Mouse (Mus musculus) limb, embryonic 12.5 days (tissue): ENCODE measurements around the gene Ssbp1. TPM values are rescaled to one million over a fixed set of nuclear protein-coding genes. Genes with fewer than 3 reads are reported as not detected.

Source experiments
- ATAC-seq: fragments of 200-750 bp; cut with Nextera tagmentation; 2 replicates; pipeline ENCODE4 v1.8.0; 2017; ENCODE audit warnings: low read depth, moderate TSS enrichment; ENCODE audit not compliant: insufficient number of reproducible peaks, insufficient read depth, low FRiP score, low TSS enrichment
- H3K27ac ChIP-seq: fragments of 300-500 bp; sonication (generic); 2 replicates; pipeline ENCODE4 v1.5.1; 2016; ENCODE audit warnings: mild to moderate bottlenecking, moderate library complexity
- H3K27me3 ChIP-seq: fragments of 300-500 bp; sonication (generic); 2 replicates; pipeline ENCODE4 v1.6.1; 2016; ENCODE audit warnings: mild to moderate bottlenecking, moderate library complexity
- H3K36me3 ChIP-seq: fragments of 300-500 bp; sonication (generic); 2 replicates; pipeline ENCODE4 v1.6.1; 2016; ENCODE audit warnings: mild to moderate bottlenecking, moderate library complexity
- H3K4me1 ChIP-seq: fragments of 300-500 bp; sonication (generic); replicated peaks from 2 replicates; pipeline ENCODE4 v1.6.1; 2016
- H3K4me2 ChIP-seq: fragments of 300-500 bp; sonication (generic); 2 replicates; pipeline ENCODE4 v1.6.1; 2016; ENCODE audit warnings: mild to moderate bottlenecking, moderate library complexity
- H3K4me3 ChIP-seq: fragments of 300-500 bp; sonication (generic); replicated peaks from 2 replicates; pipeline ENCODE4 v1.5.1; 2016; ENCODE audit warnings: mild to moderate bottlenecking
- H3K9ac ChIP-seq: fragments of 300-500 bp; sonication (generic); replicated peaks from 2 replicates; pipeline ENCODE4 v1.6.1; 2016; ENCODE audit warnings: mild to moderate bottlenecking, moderate library complexity
- H3K9me3 ChIP-seq: fragments of 300-500 bp; sonication (generic); 2 replicates; pipeline ENCODE4 v1.6.1; 2016; ENCODE audit warnings: mild to moderate bottlenecking, moderate library complexity
- WGBS: fragments of 180-500 bp; shearing (Covaris S2); methylation state at CpG from one replicate; pipeline ENCODE4 v1.1.7; 2016; 5-methylcytosine and 5-hydroxymethylcytosine counted together
- polyA plus RNA-seq: library from polyadenylated mRNA; unstranded; fragments of >200 nt; fragmentation: Nextera tagmentation; extraction: Ambion mirVana; gene quantifications from 2 replicates; pipeline ENCODE4 v1.2.1, GENCODE M21; 2016

Ssbp1 gene
- polyA plus RNA-seq, 1 experiment from 2014 or later, result 197 TPM

- ATAC-seq, result no peak
- Histone ChIP-seq H3K9me3 (no peaks in the 10 kb centered on the region), H3K27me3 (peaks cover 14% of the 10 kb centered on the region), H3K27ac (no peak overlapping the region), H3K4me1 (peaks cover 17% of the 10 kb centered on the region), H3K4me2 (peak overlapping the region; percentile 87), H3K4me3 (peak overlapping the region; percentile 79), H3K36me3 (no peaks in the 10 kb centered on the region), H3K9ac (peak overlapping the region; percentile 89)
- WGBS, result 12% methylated on average over 7 of the region's 7 CpGs
Measured at GRCm38 (mm10) chr6:40434697-40435096, 36.5 kb upstream of the Ssbp1 start.

DNA sequence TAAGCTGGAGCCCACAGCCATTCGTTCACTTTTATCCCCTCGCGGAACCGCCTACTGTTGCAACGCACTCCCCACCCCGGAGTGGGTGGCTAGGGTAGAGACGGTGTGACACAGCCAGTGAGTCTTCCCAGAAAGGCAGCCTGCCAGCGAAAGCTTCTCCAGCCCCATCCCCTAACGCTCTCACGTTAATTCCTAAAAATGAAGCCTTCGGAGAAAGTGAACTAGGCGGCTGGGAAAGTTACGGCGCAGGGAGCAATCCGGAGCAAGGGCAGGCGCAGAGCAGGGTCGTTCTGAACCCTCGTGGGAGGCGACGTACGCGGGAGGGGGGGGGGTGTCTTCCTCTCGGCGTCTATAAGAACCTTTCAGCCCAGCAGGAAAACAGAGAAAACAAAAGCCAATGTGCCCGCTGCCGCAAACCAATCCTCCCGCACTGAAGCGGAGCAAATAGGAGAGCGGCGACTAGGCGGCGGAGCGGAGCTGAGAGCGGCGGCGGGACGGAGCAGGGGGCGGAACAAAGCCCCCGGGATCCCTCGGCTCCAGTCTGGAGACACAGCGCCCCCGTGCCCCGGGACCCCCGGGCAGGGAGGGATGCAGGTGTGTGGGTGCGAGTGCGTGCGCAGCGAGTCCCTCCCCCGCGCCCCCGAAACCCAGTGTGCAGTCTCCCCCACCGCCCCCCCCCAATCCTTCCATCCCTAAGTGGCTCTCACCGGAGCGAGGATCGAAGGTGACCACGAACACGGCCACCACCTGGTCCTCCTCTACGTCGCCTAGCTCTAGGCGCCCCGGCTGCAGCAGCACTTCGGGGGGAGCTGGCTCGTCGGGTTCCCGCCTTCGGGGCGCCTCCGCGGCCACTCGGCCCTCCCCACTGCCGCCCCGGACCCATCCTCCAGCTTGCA lies 35.8 kb upstream of the Ssbp1 start:
- no peaks in the 10 kb centered on the region for H3K9me3 ChIP-seq
- peaks cover 19% of the 10 kb centered on the region for H3K27me3 ChIP-seq
- peak overlapping the region; percentile 87 for H3K4me2 ChIP-seq
- peaks cover 17% of the 10 kb centered on the region for H3K4me1 ChIP-seq
- no peaks in the 10 kb centered on the region for H3K36me3 ChIP-seq
- ATAC-seq, result peak; percentile 71
- WGBS, result under 1% methylated on average over 64 of the region's 72 CpGs
- H3K4me3 ChIP-seq, result peak overlapping the region; percentile 79
- H3K27ac ChIP-seq, result peak overlapping the region; percentile 67; the same call in 1 of the 2 replicates
- H3K9ac ChIP-seq, result peak overlapping the region; percentile 89

- H3K4me1 ChIP-seq, result peaks cover 17% of the 10 kb centered on the region
- H3K4me3 ChIP-seq, result peak within 1 kb of the TSS; percentile 79
- 1% methylated on average over 32 of the region's 38 CpGs for WGBS
- H3K9ac ChIP-seq, result peak within 1 kb of the TSS; percentile 89
- peak; percentile 85 for ATAC-seq
- peaks cover 25% of the 10 kb centered on the region for H3K27me3 ChIP-seq
- peak within 1 kb of the TSS; percentile 67; the same call in 1 of the 2 replicates for H3K27ac ChIP-seq
- no peaks in the 10 kb centered on the region for H3K9me3 ChIP-seq
- no peaks in the 10 kb centered on the region for H3K36me3 ChIP-seq
- H3K4me2 ChIP-seq, result peak within 1 kb of the TSS; percentile 87
Measured at GRCm38 (mm10) chr6:40436047-40436483, 35.1 kb upstream of the Ssbp1 start, which contains the start of gene E330009J07Rik. Gene E330009J07Rik, minus strand, starts transcription at chr6:40436135.

DNA sequence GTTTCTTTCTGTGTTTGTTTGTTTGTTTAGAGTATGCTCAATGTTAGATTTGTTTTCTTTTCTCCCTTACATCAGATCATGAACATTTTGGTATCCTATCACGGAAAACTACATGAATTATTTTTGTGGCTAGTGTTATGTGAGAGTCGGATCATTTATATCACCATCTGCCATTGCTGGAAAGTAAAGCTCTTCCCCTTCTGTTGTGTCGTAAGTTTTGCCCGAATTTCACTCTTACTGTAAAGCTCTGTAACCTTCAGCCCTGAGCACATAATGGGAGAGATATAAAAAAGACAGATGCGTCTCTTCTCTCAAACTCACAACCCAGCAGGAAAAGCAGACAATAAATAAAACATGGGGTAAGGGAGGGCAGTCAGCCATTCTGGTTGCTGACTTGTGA lies 32.2 kb upstream of the Ssbp1 start, which contains the start of gene Wee2:
Wee2 (plus strand) TSS at position 153 of the 400 bp plus-strand sequence.
- H3K9ac ChIP-seq, result no peak within 1 kb of the TSS
- no peak within 1 kb of the TSS for H3K27ac ChIP-seq
- peaks cover 15% of the 10 kb centered on the region for H3K4me1 ChIP-seq
- H3K36me3 ChIP-seq, result no peaks in the 10 kb centered on the region
- H3K9me3 ChIP-seq, result no peaks in the 10 kb centered on the region
- no peak for ATAC-seq
- WGBS, result 69% methylated on average over 5 of the region's 5 CpGs
- H3K4me3 ChIP-seq, result no peak within 1 kb of the TSS
- H3K4me2 ChIP-seq, result no peak within 1 kb of the TSS
- peaks cover 25% of the 10 kb centered on the region for H3K27me3 ChIP-seq

- H3K36me3 ChIP-seq, result no peaks in the 10 kb centered on the region
- no peak overlapping the region for H3K4me2 ChIP-seq
- WGBS, result 39% methylated on average over 12 of the region's 12 CpGs
- H3K4me3 ChIP-seq, result no peak overlapping the region
- no peak overlapping the region for H3K27ac ChIP-seq
- H3K4me1 ChIP-seq, result peaks cover 7% of the 10 kb centered on the region
- no peak for ATAC-seq
- peaks cover 25% of the 10 kb centered on the region for H3K27me3 ChIP-seq
- H3K9me3 ChIP-seq, result no peaks in the 10 kb centered on the region
- no peak overlapping the region for H3K9ac ChIP-seq
Measured at GRCm38 (mm10) chr6:40439731-40440130, 31.4 kb upstream of the Ssbp1 start.

DNA sequence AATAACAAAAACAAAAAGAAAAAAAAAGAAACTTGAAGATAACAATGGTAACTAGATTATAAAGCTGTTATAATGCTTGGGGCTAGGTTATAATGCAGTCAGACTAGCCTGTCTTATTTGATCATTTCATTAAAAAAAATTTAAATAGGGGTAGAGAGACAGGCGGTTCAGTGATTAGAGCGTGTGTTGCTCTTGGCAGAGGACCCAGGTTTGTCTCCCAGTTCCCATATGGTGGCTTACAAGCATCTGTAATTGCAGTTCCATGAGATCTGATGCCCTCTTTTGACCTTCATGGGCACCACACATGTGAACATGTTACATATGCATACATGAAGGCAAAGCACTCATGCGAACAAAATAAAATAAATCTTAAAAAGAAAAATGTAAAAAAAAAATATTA lies 29.9 kb upstream of the Ssbp1 start:
- no peak overlapping the region for H3K4me3 ChIP-seq
- WGBS, result 82% methylated on average over 3 of the region's 3 CpGs
- no peak overlapping the region for H3K27ac ChIP-seq
- 0 out of 2 replicates have a peak, but pooled peaks cover 3% of the 10 kb centered on the region for H3K4me1 ChIP-seq
- ATAC-seq, result no peak
- no peaks in the 10 kb centered on the region for H3K36me3 ChIP-seq
- H3K9ac ChIP-seq, result no peak overlapping the region
- no peak overlapping the region for H3K4me2 ChIP-seq
- H3K9me3 ChIP-seq, result no peaks in the 10 kb centered on the region
- peaks cover 25% of the 10 kb centered on the region for H3K27me3 ChIP-seq

DNA sequence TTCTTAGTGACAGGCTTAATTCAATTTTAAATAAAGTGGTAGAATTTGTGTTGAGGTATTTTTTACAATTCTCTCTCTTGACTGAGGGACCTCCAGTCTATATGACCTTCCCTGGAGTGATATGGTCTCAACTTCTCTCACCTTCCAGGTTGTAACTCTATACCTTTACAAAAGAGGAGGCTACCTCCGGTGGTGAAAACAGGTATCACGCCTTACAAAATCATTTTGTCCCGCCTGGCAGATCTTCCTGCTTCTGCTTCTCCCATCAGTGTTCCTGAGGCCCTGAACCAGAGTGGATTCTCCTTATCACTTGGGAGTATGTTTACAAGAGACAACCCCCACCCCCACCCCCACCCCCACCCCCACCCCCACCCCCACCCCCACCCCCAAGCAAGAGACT lies 29.4 kb upstream of the Ssbp1 start:
- Histone ChIP-seq H3K36me3 (no peaks in the 10 kb centered on the region), H3K9me3 (no peaks in the 10 kb centered on the region), H3K4me3 (no peak overlapping the region), H3K4me2 (no peak overlapping the region), H3K27ac (no peak overlapping the region), H3K27me3 (peaks cover 25% of the 10 kb centered on the region), H3K9ac (no peak overlapping the region), H3K4me1 (no peaks in the 10 kb centered on the region)
- WGBS, result 43% methylated on average over 3 of the region's 3 CpGs
- no peak for ATAC-seq

DNA sequence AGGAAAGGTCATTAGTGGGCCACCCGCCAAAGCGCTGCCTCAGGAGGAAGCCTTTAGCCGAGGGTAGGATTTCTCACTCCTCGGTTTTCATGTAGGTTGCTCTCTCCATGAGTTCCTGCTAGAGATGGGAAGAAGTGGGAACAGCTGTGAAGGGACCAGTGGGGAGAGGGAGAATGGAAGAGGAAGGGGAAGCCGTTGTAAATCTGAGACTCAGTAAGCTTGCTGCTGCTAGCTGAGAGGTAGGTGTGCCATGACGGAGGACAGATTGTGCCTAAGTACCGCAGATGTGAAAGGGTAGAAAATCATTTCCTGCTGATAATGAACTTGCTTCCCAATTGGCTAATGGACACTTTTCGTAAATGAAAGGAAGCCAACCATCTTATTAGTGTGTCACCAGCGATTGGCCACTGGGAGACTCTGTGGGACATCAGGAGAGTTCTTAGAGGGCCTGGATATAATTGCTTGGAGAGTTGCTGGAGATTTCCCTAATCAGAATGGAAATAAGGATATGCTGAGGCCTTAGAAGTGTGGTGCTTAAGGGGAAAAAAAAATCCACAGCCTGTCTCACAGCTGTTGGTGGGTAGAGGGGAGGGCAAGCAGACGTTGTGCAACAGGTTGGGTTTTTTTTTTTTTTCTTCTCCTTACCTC lies 27.7 kb upstream of the Ssbp1 start:
- Histone ChIP-seq H3K36me3 (no peaks in the 10 kb centered on the region), H3K27ac (no peak overlapping the region), H3K9ac (no peak overlapping the region), H3K9me3 (no peaks in the 10 kb centered on the region), H3K4me3 (no peak overlapping the region), H3K4me2 (no peak overlapping the region), H3K27me3 (peaks cover 19% of the 10 kb centered on the region), H3K4me1 (no peaks in the 10 kb centered on the region)
- no peak for ATAC-seq
- 11% methylated on average over 10 of the region's 10 CpGs for WGBS

DNA sequence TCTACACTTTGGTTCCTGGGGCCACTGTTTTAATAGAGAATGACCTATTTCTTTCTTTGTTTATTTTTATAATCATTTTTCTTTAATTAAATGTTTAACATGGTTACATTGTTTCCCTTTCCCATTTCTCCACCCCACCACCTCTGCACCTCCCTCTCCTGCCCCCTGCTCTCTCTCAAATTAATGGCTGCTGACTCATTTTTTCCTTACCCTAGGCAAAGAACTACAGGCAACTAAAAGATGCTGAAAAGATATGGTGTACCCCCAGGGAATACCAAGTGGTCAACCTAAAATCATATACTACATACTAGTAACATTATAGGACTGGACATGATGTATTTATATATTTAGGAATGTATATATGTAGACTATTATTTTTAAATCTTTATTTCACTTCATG lies 22.5 kb upstream of the Ssbp1 start:
- no peak overlapping the region for H3K27ac ChIP-seq
- no peaks in the 10 kb centered on the region for H3K4me1 ChIP-seq
- H3K27me3 ChIP-seq, result no peaks in the 10 kb centered on the region
- H3K9ac ChIP-seq, result no peak overlapping the region
- no peak for ATAC-seq
- no peak overlapping the region for H3K4me3 ChIP-seq
- no peaks in the 10 kb centered on the region for H3K9me3 ChIP-seq
- no peak overlapping the region for H3K4me2 ChIP-seq
- H3K36me3 ChIP-seq, result no peaks in the 10 kb centered on the region

DNA sequence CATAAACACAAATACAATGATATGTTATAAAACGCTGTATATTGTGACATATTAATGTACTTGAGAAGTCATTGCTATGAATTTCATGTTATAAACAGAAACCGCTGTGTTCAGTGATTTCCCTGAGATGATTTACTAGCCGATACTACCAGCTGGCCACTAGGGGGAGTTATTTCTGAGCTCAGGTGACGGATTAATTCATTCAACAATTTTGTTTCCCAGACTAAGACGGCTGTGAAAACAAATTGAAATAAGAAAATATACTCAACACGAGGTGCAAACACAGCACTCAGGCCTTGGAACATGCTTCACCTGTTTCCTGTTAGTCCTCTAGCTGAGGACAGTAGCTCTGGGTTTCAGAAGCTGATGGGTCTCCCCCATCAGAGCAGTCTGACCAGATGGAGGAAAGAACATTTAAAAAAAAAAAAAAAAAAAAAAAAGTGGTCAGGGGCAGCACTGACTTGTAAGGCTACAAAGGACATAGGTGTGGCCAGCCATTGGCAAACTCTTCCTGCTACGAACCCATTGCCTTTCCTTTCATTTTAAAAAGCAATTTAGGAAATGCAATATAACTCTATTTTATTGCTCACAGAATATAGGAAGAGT lies 16.6 kb upstream of the Ssbp1 start:
- Histone ChIP-seq H3K4me3 (no peak overlapping the region), H3K4me1 (no peaks in the 10 kb centered on the region), H3K36me3 (no peaks in the 10 kb centered on the region), H3K4me2 (no peak overlapping the region), H3K27me3 (no peaks in the 10 kb centered on the region; the same call in 1 of the 2 replicates), H3K9ac (no peak overlapping the region), H3K27ac (no peak overlapping the region), H3K9me3 (no peaks in the 10 kb centered on the region)
- WGBS, result 24% methylated on average over 7 of the region's 7 CpGs
- no peak for ATAC-seq

- H3K27ac ChIP-seq, result no peak overlapping the region
- 55% methylated on average over 6 of the region's 6 CpGs for WGBS
Measured at GRCm38 (mm10) chr6:40465710-40466109, 5.4 kb upstream of the Ssbp1 start.

More at GRCm38 (mm10) chr6:40465710-40466109, 5.4 kb upstream of the Ssbp1 start:
- Histone ChIP-seq H3K36me3 (no peaks in the 10 kb centered on the region), H3K4me2 (no peak overlapping the region), H3K9me3 (no peaks in the 10 kb centered on the region), H3K9ac (no peak overlapping the region), H3K27me3 (0 out of 2 replicates have a peak, but pooled peaks cover 3% of the 10 kb centered on the region), H3K4me1 (no peaks in the 10 kb centered on the region), H3K4me3 (no peak overlapping the region)
- no peak for ATAC-seq
